Mouse (Mus musculus) kidney, adult 18-20 months (tissue): ENCODE results near the gene Sp6.

Source experiments
- DNase-seq: peaks from one replicate; pipeline ENCODE4 v3.0.0; 2021

The Sp6 gene

DNA sequence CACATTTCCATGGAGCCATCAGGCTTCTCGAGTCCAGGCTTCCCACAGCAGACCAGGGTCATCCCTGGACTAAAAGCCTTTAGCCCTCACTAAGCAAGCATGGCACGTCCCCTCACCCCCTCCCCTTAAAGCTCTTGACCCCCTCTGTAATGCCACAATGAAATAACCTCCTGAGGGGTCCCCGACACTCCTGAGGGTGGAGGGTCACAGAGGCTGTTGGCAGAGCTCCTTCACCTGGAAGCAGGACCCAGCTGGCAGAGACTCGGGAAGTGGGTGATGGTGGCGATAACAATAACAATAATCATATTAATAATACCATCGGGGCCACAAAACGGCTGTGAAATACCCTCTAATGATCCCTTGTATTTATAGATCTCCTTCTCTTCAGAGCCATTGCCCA lies 30.3 kb upstream of the Sp6 start, which contains the start of gene Sp2:
Gene Sp2, minus strand, starts transcription at position 101 of the 400 bp plus-strand sequence.
- DNase-seq = no peak

DNA sequence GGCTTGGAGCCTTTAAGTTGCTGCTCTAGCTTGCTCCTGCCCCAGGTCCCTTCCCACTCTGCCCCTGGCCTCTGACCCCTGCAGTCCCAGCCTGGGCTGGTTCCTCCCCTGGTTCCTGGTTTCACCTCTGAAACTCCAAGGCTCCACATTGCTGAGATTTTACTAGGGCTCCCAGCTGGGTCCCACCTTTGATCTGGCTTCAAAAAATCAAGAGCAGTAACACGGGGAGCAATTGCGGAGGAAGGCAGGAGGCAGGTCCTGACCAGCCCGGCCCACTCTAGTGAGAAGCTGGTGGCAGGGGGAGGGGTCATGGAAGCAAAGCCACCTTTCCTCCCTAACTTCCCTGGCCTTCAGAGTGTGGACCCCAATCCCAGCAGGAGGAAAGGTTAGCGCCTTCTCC lies 28.3 kb upstream of the Sp6 start:
- DNase-seq = no peak

DNA sequence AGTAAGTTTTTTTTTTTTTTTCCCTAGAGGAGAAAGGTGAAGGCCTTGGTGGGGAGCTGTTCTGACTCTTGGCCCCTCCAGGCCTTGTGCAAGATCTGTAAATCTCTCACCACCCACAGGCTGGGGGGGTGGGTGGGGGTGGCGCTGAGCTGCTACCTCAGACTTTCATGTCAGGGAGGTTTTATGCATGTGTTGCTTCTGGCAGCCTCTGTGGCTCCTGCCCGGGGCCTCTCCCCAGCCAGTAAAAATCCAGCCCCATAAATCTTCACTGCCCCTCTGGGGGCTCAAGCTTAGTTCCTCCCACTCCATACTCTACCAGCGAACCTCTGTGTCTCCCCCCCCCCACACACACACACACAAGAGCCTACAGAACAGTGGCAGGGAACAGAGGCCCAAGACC lies 26.7 kb upstream of the Sp6 start:
- no peak for DNase-seq

DNA sequence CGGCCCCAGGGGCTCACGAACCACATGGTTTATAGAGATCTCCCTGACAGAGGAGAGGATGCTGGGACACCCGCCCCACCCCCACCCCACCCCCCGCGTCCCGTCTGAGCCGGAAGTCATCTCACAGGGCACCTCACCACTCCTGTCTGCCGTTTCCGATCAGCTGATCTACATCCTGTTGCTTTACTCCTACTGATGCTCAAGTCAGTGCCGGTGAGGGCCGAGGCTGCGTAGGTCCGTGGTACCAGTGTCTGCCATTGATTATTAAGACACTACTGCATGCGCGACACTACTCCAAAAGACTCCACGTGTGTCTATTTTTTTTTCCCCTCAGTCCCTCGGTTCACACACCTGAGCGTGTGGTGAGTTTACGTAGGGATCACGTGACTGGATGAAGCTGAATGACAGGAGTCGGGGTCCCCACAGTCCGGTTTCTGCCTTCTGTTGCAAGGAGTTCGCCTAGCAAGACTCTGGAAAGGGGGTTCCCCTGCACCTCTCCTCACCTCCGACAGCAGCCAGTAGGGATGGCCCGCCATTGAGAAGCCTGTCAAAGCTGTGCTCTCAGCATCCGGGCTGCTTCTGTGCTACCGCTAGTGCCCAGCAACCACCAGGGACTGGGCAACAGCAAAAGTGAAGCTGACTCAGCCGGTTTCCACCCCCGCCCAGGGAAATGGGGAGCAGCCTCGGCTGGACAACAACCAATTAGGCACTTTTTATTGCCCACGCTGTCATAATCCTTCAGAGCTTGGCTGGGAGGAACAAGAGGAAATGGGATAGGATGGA lies 25.1 kb upstream of the Sp6 start:
- no peak for DNase-seq

DNA sequence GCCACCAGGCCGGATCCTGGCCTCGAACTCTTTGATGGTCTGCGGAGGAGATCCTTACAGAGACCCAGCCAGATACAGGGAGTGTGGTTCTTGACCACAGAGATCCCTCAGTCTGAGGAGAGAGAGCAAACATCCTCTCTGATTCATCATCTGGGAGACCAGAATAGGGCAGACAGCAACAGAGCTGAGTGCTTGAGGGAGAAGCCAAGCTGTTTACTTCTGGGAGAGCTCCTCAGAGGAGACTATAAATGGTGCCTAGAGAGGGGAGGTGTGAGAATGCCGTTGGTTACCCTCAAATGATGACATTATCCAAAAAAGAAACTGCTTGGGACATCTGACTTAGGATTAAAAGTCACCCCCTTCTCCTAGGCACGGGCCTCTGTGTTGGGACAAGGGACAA lies 21.7 kb upstream of the Sp6 start:
- no peak for DNase-seq

DNA sequence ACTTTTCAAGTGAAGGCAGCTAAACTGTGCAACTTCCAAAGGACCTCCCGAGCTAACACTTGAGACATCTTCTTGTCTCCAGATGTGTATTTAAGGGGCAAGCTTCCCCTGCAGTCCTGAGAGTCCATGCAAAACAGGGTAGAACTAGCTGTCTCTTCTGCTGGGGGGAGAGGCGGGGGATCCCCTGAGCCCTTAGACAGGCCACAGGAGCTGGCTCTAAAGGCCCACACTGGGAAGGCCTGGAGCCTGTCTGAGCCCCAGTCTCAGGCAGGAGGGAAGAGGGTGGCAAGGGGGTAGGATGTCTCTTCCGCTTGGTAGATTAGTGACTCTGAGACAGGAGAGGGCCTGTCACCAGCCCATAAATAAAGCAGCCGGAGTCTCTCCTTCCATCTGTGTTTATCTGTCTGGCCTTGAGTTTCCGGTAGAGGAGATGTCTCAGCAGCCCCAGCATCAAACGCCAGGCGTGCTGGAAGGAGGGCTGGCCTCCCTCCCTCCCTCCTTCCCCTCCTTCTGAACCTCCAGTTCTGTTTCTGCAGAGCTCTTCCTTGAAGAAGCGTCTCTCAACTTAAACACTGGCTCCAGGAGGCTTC lies 20.4 kb upstream of the Sp6 start:
- DNase-seq = no peak

DNA sequence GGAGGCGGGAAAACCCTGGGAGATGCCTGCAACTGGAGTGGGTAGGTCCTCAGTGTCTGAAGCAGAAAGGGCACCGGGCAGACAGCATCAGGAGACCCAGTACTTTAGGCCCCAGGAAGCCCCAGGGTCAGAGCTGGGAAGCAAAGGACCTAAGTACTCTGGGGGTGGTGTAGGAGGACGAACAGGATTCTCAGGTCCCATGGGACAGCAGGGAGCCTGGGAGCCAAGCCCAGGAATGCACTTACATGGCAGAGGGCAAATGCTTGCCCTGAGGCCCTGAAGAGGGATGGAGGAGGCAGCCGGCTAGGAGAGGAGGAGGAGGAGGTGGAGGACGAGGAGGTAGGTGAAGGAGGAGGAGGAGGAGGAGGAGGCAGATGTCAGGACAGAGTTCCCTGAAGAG lies 18.2 kb upstream of the Sp6 start:
- no peak for DNase-seq

DNA sequence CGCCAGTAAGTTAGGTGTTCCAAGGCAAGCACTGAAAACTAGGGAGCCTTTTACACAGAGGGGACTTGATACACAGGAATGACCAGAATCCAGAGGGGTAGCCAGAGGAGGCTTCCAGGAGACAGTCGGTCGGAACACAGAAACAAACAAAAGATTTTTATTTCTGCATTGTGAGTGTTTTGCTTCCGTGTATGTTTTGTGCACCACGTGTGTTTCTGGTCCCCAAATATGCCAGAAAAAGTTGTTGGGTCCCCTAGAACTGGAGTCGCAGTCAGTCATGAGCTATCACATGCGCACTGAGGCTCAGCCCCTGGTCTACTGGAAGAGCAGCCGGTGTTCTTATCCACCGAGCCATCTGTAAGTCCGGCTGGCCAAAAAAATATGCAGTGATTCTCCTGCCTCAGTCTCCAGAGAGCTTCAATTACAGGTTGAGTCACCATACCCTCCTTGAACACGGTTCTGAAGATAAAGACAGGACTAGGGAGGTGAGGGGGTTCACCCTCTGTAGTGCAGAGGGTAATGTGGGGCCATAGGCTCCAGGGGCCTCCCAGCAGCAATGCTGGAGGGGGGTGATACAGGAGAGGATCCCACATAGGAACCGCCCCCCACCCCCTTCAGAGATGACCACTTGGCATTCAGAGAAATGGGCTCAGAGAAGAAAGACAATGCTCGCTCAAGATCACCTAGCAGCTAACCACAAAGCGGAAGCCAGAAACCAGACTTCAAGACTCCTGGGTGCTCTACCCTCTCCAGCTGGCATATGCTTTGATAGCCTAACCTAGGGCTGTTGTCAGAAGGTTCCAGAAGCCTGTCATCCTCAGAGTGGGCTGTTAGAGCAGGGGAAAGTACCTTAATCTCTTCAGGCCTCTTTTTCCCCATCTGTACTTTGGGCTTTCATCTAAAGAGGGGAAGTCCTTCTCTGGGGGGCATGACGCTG lies 17.1 kb upstream of the Sp6 start:
- no peak for DNase-seq

DNA sequence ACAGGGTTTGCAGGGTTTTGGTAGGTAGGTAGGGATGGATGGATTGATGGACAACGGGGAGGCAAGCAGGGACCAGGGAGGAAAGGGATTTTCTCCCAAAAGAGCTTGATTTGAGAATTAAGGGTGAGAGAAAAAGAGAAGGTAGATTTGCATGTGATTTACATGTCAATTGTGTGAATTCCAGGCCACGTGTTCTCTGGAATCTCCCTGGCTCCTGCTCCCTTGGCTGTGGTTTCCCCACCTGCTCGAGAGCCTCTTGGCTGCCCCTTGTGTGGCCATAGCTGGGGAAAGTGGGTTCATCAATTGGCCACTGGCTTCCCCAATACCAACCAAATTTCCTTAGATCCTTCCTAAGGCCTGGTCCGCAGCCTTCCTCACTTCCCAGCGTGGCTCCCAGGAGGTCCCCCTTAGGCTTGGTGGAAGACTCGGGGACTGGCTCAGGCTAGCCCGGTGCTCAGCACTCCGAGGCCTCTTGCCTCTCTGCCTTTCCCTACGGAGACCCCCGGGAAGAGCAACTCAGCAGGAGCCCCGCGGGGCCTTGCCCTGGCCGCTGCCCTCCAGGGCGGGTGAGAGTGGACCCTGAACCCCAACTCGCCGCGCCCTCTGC lies 16.3 kb upstream of the Sp6 start:
- no peak for DNase-seq

DNA sequence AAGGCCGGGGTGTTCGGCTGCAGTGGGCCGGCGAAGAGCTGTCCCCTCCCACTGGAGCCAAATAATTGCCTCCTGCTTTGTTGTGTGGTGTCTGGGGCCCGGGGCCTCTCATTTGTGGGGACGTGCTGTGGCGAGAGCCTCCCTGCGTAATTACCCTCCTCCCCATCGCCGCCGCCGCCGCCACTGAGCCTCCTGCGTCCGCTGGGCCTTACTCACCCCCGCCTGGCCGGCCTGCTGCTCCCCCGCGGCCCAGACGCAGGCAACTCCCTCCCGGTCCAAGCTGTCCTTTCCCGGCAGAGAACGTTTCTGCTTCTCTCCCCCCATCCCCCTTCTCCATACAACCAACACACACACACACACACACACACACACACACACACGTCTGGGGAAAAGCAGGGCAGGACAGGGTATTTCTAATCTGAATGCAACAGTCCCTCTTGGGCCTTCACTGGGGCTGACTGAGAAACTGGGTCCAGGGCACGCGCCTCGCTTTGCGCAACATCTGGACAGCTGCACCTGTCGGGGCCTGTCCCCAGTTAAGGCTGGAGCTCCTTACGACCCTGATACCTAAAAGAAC lies 15.7 kb upstream of the Sp6 start:
- DNase-seq = peak; percentile 53

DNA sequence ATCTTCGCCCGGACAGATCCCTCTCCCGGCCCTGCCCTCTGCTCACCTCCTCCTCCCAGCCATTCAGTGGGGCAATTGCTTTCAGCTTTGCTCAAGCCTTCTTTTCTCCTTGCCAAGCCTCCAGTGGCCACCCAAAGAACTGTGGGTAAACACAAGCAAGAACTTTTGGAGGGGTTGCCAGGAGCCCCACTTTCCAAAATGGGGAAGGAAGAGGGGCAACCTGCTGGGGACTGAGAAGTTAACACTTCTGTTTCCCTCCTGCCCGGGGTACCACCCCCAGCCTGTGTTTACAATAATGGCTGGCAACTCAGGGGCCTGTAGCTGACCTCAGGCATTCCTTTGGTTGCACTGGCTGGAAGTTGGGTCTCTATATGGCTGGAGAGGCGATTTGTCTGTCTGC lies 10.0 kb upstream of the Sp6 start:
- no peak for DNase-seq

DNA sequence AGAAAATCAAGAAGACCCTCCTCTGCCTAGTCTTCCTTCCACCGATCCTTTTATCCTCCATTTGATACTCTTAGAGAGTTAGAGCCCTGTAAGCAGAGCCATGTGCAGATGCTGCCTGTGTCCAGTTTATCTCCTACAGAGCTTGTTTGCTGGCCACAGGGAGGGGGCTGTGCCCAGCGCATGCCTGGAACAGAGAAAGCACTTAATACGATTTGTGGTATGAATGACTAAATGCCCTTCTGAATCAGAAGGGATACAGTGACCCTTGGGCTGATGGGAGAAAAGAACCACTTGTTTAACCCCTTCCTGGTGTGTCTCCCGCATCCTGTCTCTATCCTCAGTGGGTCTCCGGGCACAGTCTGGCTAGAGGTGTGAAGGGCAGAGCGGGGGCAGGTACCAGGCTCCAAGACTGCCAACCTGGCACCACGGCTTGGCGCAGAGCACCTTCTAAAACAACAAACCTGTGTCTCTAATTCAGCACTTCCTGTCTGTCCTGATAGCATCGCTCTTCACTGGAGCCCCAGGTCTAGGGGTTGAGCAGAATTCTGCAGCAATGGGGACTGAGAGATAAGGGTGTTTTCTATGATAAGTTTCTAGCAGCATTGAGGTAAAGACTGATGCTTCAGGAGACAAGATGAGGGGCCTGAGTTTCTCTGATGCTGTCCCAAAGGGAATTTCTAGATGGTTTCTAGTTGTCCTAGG lies 6.0 kb upstream of the Sp6 start:
- no peak for DNase-seq

DNA sequence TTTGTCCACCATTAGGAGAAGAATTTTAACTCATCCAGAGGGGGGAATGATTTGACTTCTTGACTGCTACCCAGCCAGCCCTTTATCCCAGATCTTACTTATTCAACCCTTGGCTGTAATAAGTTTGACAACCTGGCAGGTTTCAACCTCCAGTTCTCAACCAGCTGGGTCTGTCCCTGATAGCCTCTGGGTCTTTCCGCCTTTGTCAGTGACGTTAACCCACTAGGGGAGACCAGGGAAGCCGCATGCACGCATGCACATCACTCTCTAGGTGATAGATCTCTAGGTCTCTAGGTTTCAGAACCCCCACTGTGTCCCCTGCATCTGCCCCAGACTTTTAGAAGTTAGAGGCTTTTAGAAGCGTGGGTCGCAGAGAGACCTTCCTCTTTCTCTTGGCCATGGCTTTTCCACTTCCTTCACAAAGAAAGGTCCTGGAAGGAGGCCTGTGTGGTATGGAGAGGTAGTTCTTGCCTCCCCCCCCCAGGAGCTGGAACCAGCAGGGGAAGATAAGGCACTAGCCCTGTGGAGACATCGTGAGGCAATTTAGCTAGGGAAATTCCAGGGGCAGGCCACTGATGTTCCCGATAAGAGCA lies 3.9 kb upstream of the Sp6 start:
- DNase-seq = no peak

DNA sequence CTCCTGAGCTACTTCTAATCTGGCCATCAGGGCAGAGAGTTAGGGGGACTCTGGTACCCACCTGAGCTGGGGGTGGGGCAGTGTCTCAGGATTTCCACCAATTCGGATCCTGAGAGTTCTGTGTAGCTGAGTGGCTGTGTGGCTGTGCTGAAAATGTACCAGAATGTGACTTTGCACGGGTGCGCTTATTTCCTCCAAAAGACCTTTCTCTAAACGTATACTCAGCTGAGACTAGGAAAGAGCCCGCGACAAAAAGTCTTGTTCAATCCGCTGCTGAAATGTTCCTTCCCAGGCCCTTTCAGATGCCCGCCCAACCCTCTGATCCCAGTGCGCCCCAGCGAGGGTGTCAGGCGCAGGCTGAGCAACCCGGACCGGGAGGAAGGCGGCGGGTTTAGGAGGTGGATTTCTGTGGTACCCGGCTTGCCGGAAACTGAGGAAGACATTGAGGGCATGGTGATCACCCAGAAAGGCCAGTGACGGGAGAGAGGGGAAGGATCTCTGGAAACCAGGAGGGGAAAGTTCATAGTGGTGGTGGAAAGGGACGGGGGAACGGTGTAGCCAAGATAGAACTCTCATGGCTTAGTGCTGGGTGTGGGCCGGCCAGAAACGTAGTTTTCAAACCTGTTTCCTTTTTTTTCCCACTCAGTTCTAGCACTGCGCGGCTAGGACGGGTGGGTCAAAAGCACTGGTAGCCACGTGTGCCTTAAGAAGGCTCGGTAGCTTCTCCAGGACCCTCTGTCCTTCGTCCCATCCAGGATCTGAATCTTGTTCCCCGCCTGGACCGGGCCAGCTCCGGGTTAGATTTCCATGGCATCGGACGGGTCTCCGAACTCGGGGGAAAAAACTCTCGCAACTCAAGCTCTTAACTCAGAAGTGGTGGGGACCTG lies 4.7 kb downstream of the Sp6 start:
- no peak for DNase-seq

DNA sequence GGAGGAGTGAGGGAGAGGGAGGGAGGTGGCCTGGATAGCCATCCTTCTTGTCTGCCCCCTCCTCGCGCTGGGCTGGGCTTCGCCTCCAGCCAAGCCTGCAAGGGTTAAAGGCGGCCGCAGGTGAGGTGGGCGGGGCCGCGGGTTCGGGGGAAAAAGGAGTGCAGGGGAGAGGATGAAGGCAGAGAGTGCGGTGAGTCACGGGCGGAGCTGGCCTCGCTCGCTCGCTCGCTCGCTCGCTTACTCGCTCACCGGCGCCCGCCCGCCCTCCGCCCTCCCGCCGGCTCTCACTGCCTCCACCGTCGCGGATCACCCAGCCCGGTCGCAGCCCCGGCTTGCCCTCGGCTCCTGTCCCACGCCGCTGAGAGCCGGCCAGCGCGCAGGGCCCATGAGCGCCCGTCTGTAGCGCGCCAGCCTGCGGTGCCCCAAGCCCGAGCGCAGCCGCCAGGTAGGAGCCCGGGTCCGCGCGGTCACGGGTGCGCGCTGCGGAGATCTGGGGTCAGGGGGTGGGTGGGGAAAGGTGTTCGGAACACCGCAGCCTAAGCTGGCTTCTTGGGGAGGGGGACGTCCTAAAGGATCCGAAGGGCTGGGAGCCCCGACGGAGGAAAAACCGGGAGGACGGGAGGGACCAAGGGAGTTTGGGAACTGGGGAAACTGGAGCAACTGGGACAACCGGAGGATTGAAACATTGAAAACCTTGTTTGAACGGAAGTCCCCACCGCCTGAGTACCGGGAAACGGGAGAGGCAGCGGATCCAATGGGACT lies 5.6 kb downstream of the Sp6 start:
- DNase-seq = no peak

DNA sequence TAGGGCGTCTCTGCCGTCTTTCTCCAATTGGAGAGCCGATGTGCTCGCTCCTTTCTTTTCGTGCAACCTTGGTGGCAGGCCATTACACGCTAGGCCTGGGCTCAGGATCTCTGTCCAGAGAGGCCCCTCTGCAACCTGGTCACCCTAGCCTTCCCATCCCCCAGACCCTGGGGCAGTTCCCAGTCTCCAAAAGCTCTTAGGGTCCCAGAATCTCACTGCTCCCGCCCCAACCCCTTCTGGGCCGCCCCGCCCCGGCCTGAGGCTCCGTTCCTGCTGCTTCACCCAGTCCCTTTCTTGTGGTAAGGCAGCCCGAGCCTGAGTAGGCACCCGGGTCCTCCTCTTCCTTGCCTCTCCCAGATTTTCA lies 6.1 kb downstream of the Sp6 start:
- DNase-seq = no peak

DNA sequence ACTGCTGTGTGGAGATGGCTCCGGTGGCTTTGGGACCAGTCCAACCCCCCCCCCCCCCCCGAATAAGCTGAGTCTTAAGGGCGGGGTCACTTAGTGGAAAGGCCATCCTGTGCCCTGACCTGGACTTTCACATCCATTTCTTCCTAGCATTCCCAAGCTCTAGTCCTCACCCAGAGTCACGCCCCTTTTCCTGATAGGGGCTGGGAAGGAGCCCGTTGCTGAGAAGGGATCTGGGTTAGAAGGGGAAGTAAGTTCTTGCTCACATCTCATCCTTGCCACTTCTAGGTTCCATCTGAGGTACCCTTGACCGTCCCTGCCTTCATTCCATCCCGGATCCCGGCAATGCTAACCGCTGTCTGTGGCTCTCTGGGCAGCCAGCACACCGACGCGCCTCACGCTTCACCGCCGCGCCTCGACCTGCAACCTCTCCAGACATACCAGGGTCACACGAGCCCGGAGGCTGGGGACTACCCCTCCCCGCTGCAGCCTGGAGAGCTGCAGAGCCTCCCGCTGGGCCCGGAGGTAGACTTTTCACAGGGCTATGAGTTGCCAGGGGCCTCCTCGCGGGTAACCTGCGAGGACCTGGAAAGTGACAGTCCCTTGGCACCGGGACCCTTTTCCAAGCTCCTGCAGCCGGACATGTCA lies 8.0 kb downstream of the Sp6 start:
- DNase-seq = no peak

DNA sequence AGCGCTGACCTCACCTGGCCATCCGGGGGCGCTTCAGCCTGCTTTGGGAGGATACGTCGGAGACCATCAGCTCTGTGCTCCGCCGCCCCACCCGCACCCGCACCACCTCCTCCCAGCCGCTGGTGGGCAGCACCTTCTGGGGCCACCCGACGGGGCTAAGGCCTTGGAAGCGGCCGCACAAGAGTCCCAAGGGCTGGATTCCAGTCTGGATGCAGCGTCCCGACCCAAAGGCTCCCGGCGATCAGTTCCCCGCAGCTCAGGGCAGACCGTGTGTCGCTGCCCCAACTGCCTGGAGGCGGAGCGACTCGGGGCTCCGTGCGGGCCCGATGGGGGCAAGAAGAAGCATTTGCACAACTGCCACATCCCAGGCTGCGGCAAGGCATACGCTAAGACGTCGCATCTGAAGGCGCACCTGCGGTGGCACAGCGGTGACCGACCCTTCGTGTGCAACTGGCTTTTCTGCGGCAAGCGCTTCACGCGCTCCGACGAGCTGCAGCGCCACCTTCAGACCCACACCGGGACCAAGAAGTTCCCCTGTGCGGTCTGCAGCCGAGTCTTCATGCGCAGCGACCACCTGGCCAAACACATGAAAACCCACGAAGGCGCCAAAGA lies 8.8 kb downstream of the Sp6 start:
- DNase-seq = peak; percentile 81

DNA sequence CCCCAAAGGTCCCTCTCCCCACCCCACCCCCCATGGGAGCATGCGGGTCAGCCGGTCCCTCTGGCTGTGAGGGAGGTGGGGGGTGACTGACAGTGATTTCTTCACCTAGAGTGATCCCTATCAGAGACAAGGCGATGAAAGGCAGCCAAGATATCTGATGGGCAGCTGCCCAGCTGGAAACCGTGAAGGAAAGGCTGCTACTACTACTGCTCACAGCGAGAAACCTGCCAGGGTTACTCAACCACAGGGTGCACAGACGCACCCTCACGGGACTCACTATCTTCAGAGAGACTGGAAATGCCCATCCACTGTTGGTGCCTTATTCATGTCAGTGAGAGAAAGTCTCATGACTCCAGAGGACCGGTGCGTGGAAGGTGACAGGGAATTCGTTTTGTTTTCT lies 11.8 kb downstream of the Sp6 start:
- DNase-seq = no peak
